ENCODE assay signal across 18 mouse cellular contexts in genomic region chr9:50298389-50298788, GRCm38 (mm10). TPM values are rescaled to one million over a fixed set of nuclear protein-coding genes. Genes with fewer than 3 reads are reported as not detected.
DNase-seq lines count a peak whose midpoint lies in the region; ATAC-seq lines count a peak whose summit lies in the region.
"Had no signal": no experiment of that assay in that cellular context is flagged by ENCODE, and none has a peak within 500 bp of the region (broad histone marks: within the 10 kb centered on the region; RNA-seq: fewer than 3 reads in every experiment).

No protein-coding gene starts in this region.

- H3K4me2 ChIP-seq in lung, embryonic 15.5 days = no peak overlapping the region
- H3K4me2 ChIP-seq: embryonic facial prominence, embryonic 15.5 days had no signal

- peak; percentile 81; the same call in 1 of the 2 replicates for ATAC-seq in lung, embryonic 15.5 days (ENCODE audit: borderline replicate concordance, extremely low read depth, low FRiP score, low TSS enrichment)
- ATAC-seq in megakaryocyte progenitor cell, adult 5-6 weeks (replicated peaks; ENCODE audit: poor library complexity) = peak; percentile 57
- ATAC-seq: hindbrain, postnatal 0 days had no signal

- peaks cover 8% of the 10 kb centered on the region; the same call in 1 of the 2 replicates for H3K4me1 ChIP-seq in lung, embryonic 15.5 days

- H3K9ac ChIP-seq in lung, embryonic 15.5 days = no peak overlapping the region
- H3K9ac ChIP-seq: embryonic facial prominence, embryonic 15.5 days; liver, embryonic 14.5 days had no signal

- no peak overlapping the region for H3K4me3 ChIP-seq in lung, embryonic 15.5 days
- H3K4me3 ChIP-seq: embryonic facial prominence, embryonic 15.5 days; forebrain, embryonic 10.5 days had no signal

- peak; percentile 54 for DNase-seq in heart, adult 11 months
- DNase-seq in heart, adult 8-10 months (ENCODE audit: low spot score) = no peak
- no peak for DNase-seq in lung, postnatal 10 days
- peak; percentile 5 for DNase-seq in NIH3T3 (ENCODE audit: low read depth)
- DNase-seq in thymus, postnatal 10 days (ENCODE audit: low spot score in 2 of 2) = no peak
- no peak for DNase-seq in right cerebral cortex, postnatal 14 days
- DNase-seq: adrenal gland, adult 8-10 months; cerebellum, adult 2 months; kidney, adult 9 months; left cerebral cortex, postnatal 4 days; midbrain, embryonic 14.5 days; retina, postnatal 1 day had no signal

- no peaks in the 10 kb centered on the region for H3K27me3 ChIP-seq in lung, embryonic 15.5 days
- H3K27me3 ChIP-seq: embryonic facial prominence, embryonic 15.5 days had no signal

- H3K36me3 ChIP-seq in lung, embryonic 15.5 days = no peaks in the 10 kb centered on the region
- H3K36me3 ChIP-seq: embryonic facial prominence, embryonic 15.5 days; forebrain, embryonic 10.5 days had no signal

- 17% methylated on average over 2 of the region's 2 CpGs for WGBS in lung, embryonic 15.5 days

- no peaks in the 10 kb centered on the region for H3K9me3 ChIP-seq in lung, embryonic 15.5 days
- H3K9me3 ChIP-seq: embryonic facial prominence, embryonic 15.5 days had no signal

- no peak overlapping the region for H3K27ac ChIP-seq in lung, embryonic 15.5 days
- H3K27ac ChIP-seq: embryonic facial prominence, embryonic 15.5 days; forebrain, embryonic 10.5 days; hindbrain, postnatal 0 days; liver, embryonic 14.5 days had no signal

RNA-seq across cellular contexts. Expression of gene Rpl10-ps3, which starts 46.4 kb away (rescaled TPM):
- total RNA-seq in heart, adult 8-10 months (2022) = 100 to 1,000 TPM; 421 to 573 (median 516) TPM
- polyA plus RNA-seq in lung, embryonic 15.5 days (2015; fragmentation: Nextera tagmentation; extraction: Ambion mirVana) = 258 and 323 TPM in 2 replicates
- 1,620 and 1,730 TPM in 2 replicates for total RNA-seq in megakaryocyte progenitor cell, adult 5-6 weeks (2015)
- 240 and 354 TPM in 2 replicates for total RNA-seq in megakaryocyte progenitor cell, adult 5-6 weeks (2017)

Comparison
In these comparisons a context has a peak if more than half of its experiments do, and no peak if none do; other contexts are left out.
1. DNase-seq: peak in heart, adult 11 months (single experiment) and NIH3T3 (single experiment); none in heart, adult 8-10 months (single experiment), lung, postnatal 10 days (single experiment), thymus, postnatal 10 days (0 of 2) and right cerebral cortex, postnatal 14 days (single experiment).